ENCODE assay signal across 8 mouse cellular contexts in the genomic region with DNA sequence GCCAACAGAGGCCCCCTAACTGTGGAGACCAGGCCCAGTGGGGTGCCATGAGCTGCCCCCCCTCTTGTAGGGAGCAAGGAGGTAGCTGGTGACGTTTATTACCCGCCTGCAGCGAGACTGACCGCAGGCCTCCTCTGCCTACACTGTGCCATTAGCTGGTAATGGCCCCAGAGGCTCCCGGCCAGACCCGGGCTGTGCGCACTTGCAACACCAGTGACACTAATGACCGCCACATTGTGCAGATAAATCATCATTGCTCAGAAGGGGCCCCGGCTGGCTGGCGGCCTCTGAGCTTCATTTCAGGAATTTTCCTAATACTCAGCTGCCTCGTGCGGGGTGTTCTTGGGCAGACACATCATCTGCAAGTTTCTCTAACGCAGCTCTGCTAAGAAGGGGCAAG.
DNase-seq lines count a peak whose midpoint lies in the region; ATAC-seq lines count a peak whose summit lies in the region.

No protein-coding gene starts in this region.

- no peaks in the 10 kb centered on the region for H3K27me3 ChIP-seq in hindbrain, embryonic 13.5 days

- no peaks in the 10 kb centered on the region for H3K9me3 ChIP-seq in hindbrain, embryonic 13.5 days

- peak overlapping the region; percentile 9; the same call in 1 of the 2 replicates for H3K9ac ChIP-seq in hindbrain, embryonic 13.5 days

- peak overlapping the region; percentile 78 for H3K27ac ChIP-seq in hindbrain, embryonic 13.5 days

- 60% methylated on average over 13 of the region's 13 CpGs for WGBS in hindbrain, embryonic 13.5 days

- peak; percentile 57 for ATAC-seq in hindbrain, embryonic 13.5 days (ENCODE audit: low FRiP score)
- no peak for ATAC-seq in monocyte, adult 5-6 weeks (replicated peaks; ENCODE audit: insufficient number of reproducible peaks, low FRiP score, low TSS enrichment, poor library complexity, severe bottlenecking)

- DNase-seq in gastrocnemius, postnatal 10 days: peak; percentile 17
- no peak for DNase-seq in gastrocnemius, adult 8-10 months (ENCODE audit: low spot score in 2 of 2)
- DNase-seq in ZHBTc4 (ENCODE audit: low read depth, low spot score): peak; percentile 26
- peak; percentile 68 for DNase-seq in mesoderm, embryonic 11.5 days (ENCODE audit: low read depth, low spot score)
- DNase-seq in layer of hippocampus, adult 8-10 months (ENCODE audit: low spot score in 2 of 2): no peak
- DNase-seq in frontal cortex, postnatal 25 days (ENCODE audit: low spot score in 2 of 2): no peak

- no peak overlapping the region for H3K4me2 ChIP-seq in hindbrain, embryonic 13.5 days

- peaks cover 63% of the 10 kb centered on the region for H3K4me1 ChIP-seq in hindbrain, embryonic 13.5 days (replicated peaks)

- no peaks in the 10 kb centered on the region for H3K36me3 ChIP-seq in hindbrain, embryonic 13.5 days

- no peak overlapping the region for H3K4me3 ChIP-seq in hindbrain, embryonic 13.5 days

Comparison
In these comparisons a context has a peak if more than half of its experiments do, and no peak if none do; other contexts are left out.
1. DNase-seq: peak in gastrocnemius, postnatal 10 days (single experiment), ZHBTc4 (single experiment) and mesoderm, embryonic 11.5 days (single experiment); none in gastrocnemius, adult 8-10 months (0 of 2), layer of hippocampus, adult 8-10 months (0 of 2) and frontal cortex, postnatal 25 days (0 of 2).